Mouse (Mus musculus) c-Kit-positive CD71-positive TER-119-negative erythroid progenitor cells, embryonic 14.5 days (primary cell): ENCODE measurements around the gene Slc27a4.
A peak's percentile ranks its signal among the peaks of the same experiment; 100 is the strongest.

Source experiments
- DNase-seq: peaks from one replicate; pipeline ENCODE4 v3.0.0-alpha.2; 2013; ENCODE audit warnings: low read depth

Gene Slc27a4

GRCm38 (mm10) chr2:29820025-29820817 is 17.8 kb downstream of the Slc27a4 start, which contains the start of gene Urm1:
TSS of gene Urm1 (plus strand) at chr2:29820075.
- peak; percentile 56 for DNase-seq

GRCm38 (mm10) chr2:29826318-29826925 is 24.0 kb downstream of the Slc27a4 start:
- DNase-seq, result no peak

- peak; percentile 97 for DNase-seq
Measured at GRCm38 (mm10) chr2:29826926-29827708, 24.7 kb downstream of the Slc27a4 start.

GRCm38 (mm10) chr2:29827709-29828024 is 25.2 kb downstream of the Slc27a4 start:
- DNase-seq, result no peak

GRCm38 (mm10) chr2:29831106-29831505 is 28.7 kb downstream of the Slc27a4 start:
- no peak for DNase-seq

GRCm38 (mm10) chr2:29833796-29834195 is 31.4 kb downstream of the Slc27a4 start:
- DNase-seq, result no peak

GRCm38 (mm10) chr2:29835391-29835899 is 33.0 kb downstream of the Slc27a4 start:
- no peak for DNase-seq

- no peak for DNase-seq
Measured at GRCm38 (mm10) chr2:29839460-29839859, 37.0 kb downstream of the Slc27a4 start.

GRCm38 (mm10) chr2:29843231-29844105 is 41.0 kb downstream of the Slc27a4 start:
- no peak for DNase-seq

- no peak for DNase-seq
Measured at GRCm38 (mm10) chr2:29844115-29844514, 41.7 kb downstream of the Slc27a4 start.

GRCm38 (mm10) chr2:29844661-29845060 is 42.2 kb downstream of the Slc27a4 start:
- no peak for DNase-seq

- no peak for DNase-seq
Measured at GRCm38 (mm10) chr2:29845636-29846035, 43.2 kb downstream of the Slc27a4 start.

GRCm38 (mm10) chr2:29846061-29846853 is 43.8 kb downstream of the Slc27a4 start:
- DNase-seq, result no peak

- DNase-seq, result no peak
Measured at GRCm38 (mm10) chr2:29846911-29847310, 44.5 kb downstream of the Slc27a4 start.

GRCm38 (mm10) chr2:29849041-29849440 is 46.6 kb downstream of the Slc27a4 start:
- DNase-seq, result no peak

- DNase-seq, result no peak
Measured at GRCm38 (mm10) chr2:29849841-29850480, 47.5 kb downstream of the Slc27a4 start.

- DNase-seq, result no peak
Measured at GRCm38 (mm10) chr2:29852957-29853485, 50.6 kb downstream of the Slc27a4 start.

- no peak for DNase-seq
Measured at GRCm38 (mm10) chr2:29853736-29854135, 51.3 kb downstream of the Slc27a4 start.

- DNase-seq, result no peak
Measured at GRCm38 (mm10) chr2:29855585-29856210, 53.3 kb downstream of the Slc27a4 start.
